Mouse (Mus musculus) small intestine, adult 2 months (tissue): Measurements from ENCODE around the gene Dynlt1c.
"Not testable (repeated sequence)": the region's sequence is repeated elsewhere in the genome, so short reads cannot be mapped to it uniquely, and the experiment has no call there.

Source experiments
- CTCF ChIP-seq: fragments of 200-500 bp; IDR thresholded peaks from 2 replicates; pipeline ENCODE4 v1.5.1; 2012; ENCODE audit warnings: low read depth, mild to moderate bottlenecking, control low read depth, inconsistent platforms, low read length, moderate library complexity, mixed read lengths; ENCODE audit not compliant: insufficient replicate concordance, insufficient read length; ENCODE audit errors: extremely low read depth
- POLR2A ChIP-seq: fragments of 200-500 bp; IDR thresholded peaks from 2 replicates; pipeline ENCODE4 v1.6.1; 2012; ENCODE audit warnings: low read depth, mild to moderate bottlenecking, control low read depth, inconsistent platforms, low read length, moderate library complexity

- TF ChIP-seq POLR2A, CTCF: not testable (repeated sequence)
Observed at GRCm38 (mm10) chr17:6613524-6613923, 12.1 kb downstream of the Dynlt1c start.
